Mouse (Mus musculus) liver, embryonic 11.5 days (tissue): ENCODE results near the gene Rnf220. TPM values are rescaled to one million over a fixed set of nuclear protein-coding genes. Genes with fewer than 3 reads are reported as not detected.

Source experiments
- ATAC-seq: fragments of 200-750 bp; cut with Nextera tagmentation; replicated peaks from 2 replicates; pipeline ENCODE4 v1.8.0; 2017; ENCODE audit warnings: moderate number of reproducible peaks, mild to moderate bottlenecking, moderate TSS enrichment, moderate library complexity; ENCODE audit not compliant: low FRiP score
- DNase-seq: peaks from one replicate; pipeline ENCODE4 v3.0.0-alpha.2; 2017; ENCODE audit warnings: low spot score
- H3K27ac ChIP-seq: fragments of 300-500 bp; sonication (generic); 2 replicates; pipeline ENCODE4 v1.5.1; 2014; ENCODE audit warnings: mild to moderate bottlenecking, low read depth, low read length, control low read depth
- H3K27me3 ChIP-seq: fragments of 300-500 bp; sonication (generic); replicated peaks from 2 replicates; pipeline ENCODE4 v1.6.1; 2014; ENCODE audit warnings: low read length, mixed read lengths; ENCODE audit not compliant: control insufficient read depth, insufficient read depth
- H3K36me3 ChIP-seq: fragments of 300-500 bp; sonication (generic); 2 replicates; pipeline ENCODE4 v1.6.1; 2014; ENCODE audit warnings: mild to moderate bottlenecking, low read length, moderate library complexity, mixed read lengths; ENCODE audit not compliant: control insufficient read depth, insufficient read depth
- H3K4me1 ChIP-seq: fragments of 300-500 bp; sonication (generic); replicated peaks from 2 replicates; pipeline ENCODE4 v1.6.1; 2014; ENCODE audit warnings: low read length, mixed read lengths; ENCODE audit not compliant: control insufficient read depth, insufficient read depth
- H3K4me2 ChIP-seq: fragments of 300-500 bp; sonication (generic); 2 replicates; pipeline ENCODE4 v1.6.1; 2014; ENCODE audit warnings: mild to moderate bottlenecking, control low read depth, moderate library complexity
- H3K4me3 ChIP-seq: fragments of 300-500 bp; sonication (generic); 2 replicates; pipeline ENCODE4 v1.5.1; 2014; ENCODE audit warnings: low read depth, low read length, control low read depth
- H3K9ac ChIP-seq: fragments of 300-500 bp; sonication (generic); 2 replicates; pipeline ENCODE4 v1.6.1; 2014; ENCODE audit warnings: low read depth, low read length, control low read depth
- H3K9me3 ChIP-seq: fragments of 300-500 bp; sonication (generic); 2 replicates; pipeline ENCODE4 v1.6.1; 2016; ENCODE audit warnings: low read length, inconsistent platforms, mixed read lengths; ENCODE audit not compliant: control insufficient read depth
- WGBS: fragments of 180-500 bp; shearing (Covaris S2); extraction: QIAGEN DNeasy Blood & Tissue Kit; methylation state at CpG from one replicate; pipeline ENCODE4 v1.1.7; 2014; 5-methylcytosine and 5-hydroxymethylcytosine counted together
- polyA plus RNA-seq: library from polyadenylated mRNA; unstranded; fragments of >200 nt; fragmentation: Nextera tagmentation; extraction: Ambion mirVana; gene quantifications from 2 replicates; pipeline ENCODE4 v1.2.1, GENCODE M21; 2014

The Rnf220 gene
- polyA plus RNA-seq, 1 experiment from 2014 or later: 70.9 TPM

- no peak for DNase-seq
- no peaks in the 10 kb centered on the region for H3K4me1 ChIP-seq
- H3K27me3 ChIP-seq: peaks cover 5% of the 10 kb centered on the region; the same call in 1 of the 2 replicates
- no peak overlapping the region for H3K27ac ChIP-seq
- ATAC-seq: no peak
- WGBS: 75% methylated on average over 17 of the region's 17 CpGs
- H3K9ac ChIP-seq: no peak overlapping the region
- no peak overlapping the region for H3K4me2 ChIP-seq
- no peak overlapping the region for H3K4me3 ChIP-seq
- H3K9me3 ChIP-seq: no peaks in the 10 kb centered on the region
- H3K36me3 ChIP-seq: no peaks in the 10 kb centered on the region
These were observed 137.0 kb downstream of the Rnf220 start for GRCm38 (mm10) chr4:117359803-117360382.

GRCm38 (mm10) chr4:117357917-117358316 is 138.9 kb downstream of the Rnf220 start:
- Histone ChIP-seq H3K4me1 (no peaks in the 10 kb centered on the region), H3K4me3 (no peak overlapping the region), H3K4me2 (no peak overlapping the region), H3K36me3 (no peaks in the 10 kb centered on the region), H3K27me3 (peaks cover 5% of the 10 kb centered on the region; the same call in 1 of the 2 replicates), H3K9ac (no peak overlapping the region), H3K27ac (no peak overlapping the region), H3K9me3 (no peaks in the 10 kb centered on the region)
- ATAC-seq (no peak), DNase-seq (no peak)
- 68% methylated on average over 7 of the region's 7 CpGs for WGBS

- WGBS: 76% methylated on average over 5 of the region's 5 CpGs
- H3K9me3 ChIP-seq: no peaks in the 10 kb centered on the region
- no peak overlapping the region for H3K9ac ChIP-seq
- no peak overlapping the region for H3K4me2 ChIP-seq
- no peak overlapping the region for H3K27ac ChIP-seq
- peaks cover 5% of the 10 kb centered on the region; the same call in 1 of the 2 replicates for H3K27me3 ChIP-seq
- no peak for ATAC-seq
- no peak for DNase-seq
- no peaks in the 10 kb centered on the region for H3K4me1 ChIP-seq
- no peaks in the 10 kb centered on the region for H3K36me3 ChIP-seq
- H3K4me3 ChIP-seq: no peak overlapping the region
These were observed 139.7 kb downstream of the Rnf220 start for GRCm38 (mm10) chr4:117357104-117357503.

- no peak overlapping the region for H3K9ac ChIP-seq
- no peaks in the 10 kb centered on the region for H3K36me3 ChIP-seq
- no peaks in the 10 kb centered on the region for H3K4me1 ChIP-seq
- DNase-seq: no peak
- no peak overlapping the region for H3K4me3 ChIP-seq
- no peak for ATAC-seq
- no peaks in the 10 kb centered on the region for H3K9me3 ChIP-seq
- 55% methylated on average over 2 of the region's 2 CpGs for WGBS
- no peak overlapping the region for H3K27ac ChIP-seq
- no peak overlapping the region for H3K4me2 ChIP-seq
- H3K27me3 ChIP-seq: peaks cover 5% of the 10 kb centered on the region; the same call in 1 of the 2 replicates
These were observed 140.6 kb downstream of the Rnf220 start for GRCm38 (mm10) chr4:117356223-117356622.

GRCm38 (mm10) chr4:117354651-117355050 is 142.2 kb downstream of the Rnf220 start:
- Histone ChIP-seq H3K36me3 (no peaks in the 10 kb centered on the region), H3K4me3 (no peak overlapping the region), H3K4me2 (no peak overlapping the region), H3K9me3 (no peaks in the 10 kb centered on the region), H3K9ac (no peak overlapping the region), H3K4me1 (no peaks in the 10 kb centered on the region), H3K27ac (no peak overlapping the region), H3K27me3 (peaks cover 2% of the 10 kb centered on the region; the same call in 1 of the 2 replicates)
- DNase-seq: no peak
- WGBS: 74% methylated on average over 6 of the region's 6 CpGs
- no peak for ATAC-seq

GRCm38 (mm10) chr4:117352957-117353356 is 143.9 kb downstream of the Rnf220 start:
- H3K4me2 ChIP-seq: no peak overlapping the region
- no peak overlapping the region for H3K9ac ChIP-seq
- DNase-seq (no peak), ATAC-seq (no peak)
- no peak overlapping the region for H3K27ac ChIP-seq
- no peaks in the 10 kb centered on the region for H3K36me3 ChIP-seq
- H3K27me3 ChIP-seq: no peaks in the 10 kb centered on the region; the same call in 1 of the 2 replicates
- no peak overlapping the region for H3K4me3 ChIP-seq
- H3K4me1 ChIP-seq: no peaks in the 10 kb centered on the region
- H3K9me3 ChIP-seq: no peaks in the 10 kb centered on the region
- WGBS: 54% methylated on average over 9 of the region's 9 CpGs

- no peak for ATAC-seq
- no peak for DNase-seq
- Histone ChIP-seq H3K9ac (no peak overlapping the region), H3K9me3 (no peaks in the 10 kb centered on the region), H3K36me3 (no peaks in the 10 kb centered on the region), H3K27ac (no peak overlapping the region), H3K4me1 (no peaks in the 10 kb centered on the region), H3K4me2 (no peak overlapping the region), H3K4me3 (no peak overlapping the region), H3K27me3 (no peaks in the 10 kb centered on the region; the same call in 1 of the 2 replicates)
- WGBS: 87% methylated on average over 5 of the region's 5 CpGs
These were observed 144.8 kb downstream of the Rnf220 start for GRCm38 (mm10) chr4:117352071-117352470.

GRCm38 (mm10) chr4:117350139-117350693 is 146.6 kb downstream of the Rnf220 start:
- Histone ChIP-seq H3K27me3 (no peaks in the 10 kb centered on the region), H3K9ac (no peak overlapping the region), H3K27ac (no peak overlapping the region), H3K4me3 (no peak overlapping the region), H3K4me1 (0 out of 2 replicates have a peak, but pooled peaks cover 3% of the 10 kb centered on the region), H3K9me3 (no peaks in the 10 kb centered on the region), H3K4me2 (no peak overlapping the region), H3K36me3 (no peaks in the 10 kb centered on the region)
- WGBS: 84% methylated on average over 12 of the region's 12 CpGs
- ATAC-seq (no peak), DNase-seq (no peak)

GRCm38 (mm10) chr4:117349327-117349726 is 147.5 kb downstream of the Rnf220 start:
- no peak overlapping the region for H3K4me3 ChIP-seq
- no peaks in the 10 kb centered on the region for H3K36me3 ChIP-seq
- ATAC-seq (no peak), DNase-seq (no peak)
- no peak overlapping the region for H3K27ac ChIP-seq
- H3K4me2 ChIP-seq: no peak overlapping the region
- no peak overlapping the region for H3K9ac ChIP-seq
- H3K27me3 ChIP-seq: no peaks in the 10 kb centered on the region
- H3K9me3 ChIP-seq: no peaks in the 10 kb centered on the region
- 0 out of 2 replicates have a peak, but pooled peaks cover 3% of the 10 kb centered on the region for H3K4me1 ChIP-seq
- WGBS: 28% methylated on average over 2 of the region's 2 CpGs
